Mouse (Mus musculus) spleen, adult 2 months (tissue): Measurements from ENCODE around the gene Fdxr. TPM values are rescaled to one million over a fixed set of nuclear protein-coding genes. Genes with fewer than 3 reads are reported as not detected.

Experiments
- DNase-seq, 2 experiments: peaks; one replicate each; pipeline versions ENCODE4 v3.0.0 to v3.0.0-alpha.2; 2012 to 2021; ENCODE audit warnings: low spot score in 2 of 2, low read depth in 1 of 2
- H3K27ac ChIP-seq: fragments of 200-500 bp; 2 replicates; pipeline ENCODE4 v1.5.1; 2012; ENCODE audit warnings: low read length, inconsistent platforms; ENCODE audit not compliant: insufficient read depth
- H3K27me3 ChIP-seq: fragments of 200-500 bp; 2 replicates; pipeline ENCODE4 v1.6.1; 2012; ENCODE audit warnings: mild to moderate bottlenecking, moderate library complexity, low read length, inconsistent platforms; ENCODE audit not compliant: control insufficient read depth, insufficient read depth
- H3K36me3 ChIP-seq: fragments of 200-500 bp; 2 replicates; pipeline ENCODE4 v1.6.1; 2012; ENCODE audit warnings: mild to moderate bottlenecking, low read length, inconsistent platforms; ENCODE audit not compliant: control insufficient read depth, insufficient read depth
- H3K4me1 ChIP-seq: fragments of 200-500 bp; 2 replicates; pipeline ENCODE4 v1.6.1; 2011; ENCODE audit warnings: inconsistent platforms; ENCODE audit not compliant: control insufficient read depth, insufficient read depth, insufficient read length
- H3K4me3 ChIP-seq: fragments of 200-500 bp; 2 replicates; pipeline ENCODE4 v1.5.1; 2011; ENCODE audit warnings: mild to moderate bottlenecking, inconsistent platforms; ENCODE audit not compliant: insufficient read depth, insufficient read length; ENCODE audit errors: extremely low read depth
- CTCF ChIP-seq: fragments of 200-500 bp; IDR thresholded peaks from 2 replicates; pipeline ENCODE4 v1.5.1; 2011; ENCODE audit warnings: mild to moderate bottlenecking, inconsistent platforms; ENCODE audit not compliant: insufficient read depth, insufficient read length, insufficient replicate concordance; ENCODE audit errors: extremely low read depth
- POLR2A ChIP-seq: fragments of 200-500 bp; IDR thresholded peaks from 2 replicates; pipeline ENCODE4 v1.6.1; 2011; ENCODE audit warnings: low read depth, low read length, inconsistent platforms
- WGBS: fragments of 180-500 bp; shearing (Covaris S2); methylation state at CpG from one replicate; pipeline ENCODE4 v1.1.7; 2018; 5-methylcytosine and 5-hydroxymethylcytosine counted together
- polyA plus RNA-seq: library from polyadenylated mRNA; depleted of rRNA; stranded (reverse); fragments of >200 nt; gene quantifications from 2 replicates; pipeline ENCODE4 v1.2.3, GENCODE M21; 2012

Fdxr gene
- polyA plus RNA-seq, 1 experiment, result 18.7 TPM

GRCm38 (mm10) chr11:115317204-115317603 is 40.4 kb upstream of the Fdxr start:
- no peaks in the 10 kb centered on the region for H3K4me1 ChIP-seq
- no peak overlapping the region for H3K27ac ChIP-seq
- WGBS, result 61% methylated on average over 7 of the region's 7 CpGs
- H3K27me3 ChIP-seq, result peaks cover 16% of the 10 kb centered on the region; the same call in 1 of the 2 replicates
- no peak for DNase-seq
- H3K4me3 ChIP-seq, result no peak overlapping the region
- TF ChIP-seq POLR2A, result no peak
- TF ChIP-seq CTCF, result no peak
- no peaks in the 10 kb centered on the region for H3K36me3 ChIP-seq

DNA sequence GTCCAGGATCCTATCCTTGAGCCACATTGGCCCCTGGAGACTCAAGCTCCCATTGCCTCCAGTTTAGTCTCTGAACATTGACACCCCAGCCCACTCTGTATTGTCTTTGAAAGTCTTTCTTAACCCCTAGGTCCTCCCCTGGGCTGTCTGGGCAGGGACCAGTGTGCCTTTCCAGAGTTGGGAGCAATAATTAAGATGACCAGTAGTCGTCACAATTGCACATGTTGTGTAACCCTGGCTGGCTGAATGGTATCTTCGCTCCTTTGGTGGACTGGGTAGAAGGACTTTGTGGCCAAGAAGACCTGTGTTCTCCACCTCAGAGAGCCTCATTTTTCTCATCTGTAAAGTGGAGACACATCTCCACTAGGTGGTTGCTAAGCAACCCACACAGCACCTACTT is 37.4 kb upstream of the Fdxr start:
- no peak overlapping the region for H3K4me3 ChIP-seq
- TF ChIP-seq CTCF (no peak), POLR2A (no peak)
- H3K27ac ChIP-seq, result no peak overlapping the region
- H3K27me3 ChIP-seq, result peaks cover 6% of the 10 kb centered on the region; the same call in 1 of the 2 replicates
- DNase-seq, result no peak
- WGBS, result 27% methylated on average over 2 of the region's 2 CpGs
- H3K36me3 ChIP-seq, result no peaks in the 10 kb centered on the region
- no peaks in the 10 kb centered on the region for H3K4me1 ChIP-seq

- Histone ChIP-seq H3K27ac (no peak overlapping the region), H3K4me3 (no peak overlapping the region), H3K36me3 (no peaks in the 10 kb centered on the region), H3K27me3 (no peaks in the 10 kb centered on the region), H3K4me1 (no peaks in the 10 kb centered on the region)
- TF ChIP-seq POLR2A, result no peak
- no peak for TF ChIP-seq CTCF
- DNase-seq, result no peak
- 47% methylated on average over 1 of the region's 1 CpGs for WGBS
These were observed 31.9 kb upstream of the Fdxr start for GRCm38 (mm10) chr11:115308781-115309180.

- H3K27ac ChIP-seq, result no peak within 1 kb of the TSS
- no peak for TF ChIP-seq POLR2A
- TF ChIP-seq CTCF, result no peak
- H3K4me1 ChIP-seq, result no peaks in the 10 kb centered on the region
- no peaks in the 10 kb centered on the region for H3K36me3 ChIP-seq
- DNase-seq, result no peak
- WGBS, result 64% methylated on average over 8 of the region's 8 CpGs
- H3K4me3 ChIP-seq, result no peak within 1 kb of the TSS
- no peaks in the 10 kb centered on the region for H3K27me3 ChIP-seq
These were observed 30.0 kb upstream of the Fdxr start, which contains the start of gene Otop2 for GRCm38 (mm10) chr11:115306863-115307262. Gene Otop2, plus strand, starts transcription at chr11:115307163.

- Histone ChIP-seq H3K27ac (no peak overlapping the region), H3K4me3 (no peak overlapping the region), H3K4me1 (no peaks in the 10 kb centered on the region), H3K36me3 (no peaks in the 10 kb centered on the region), H3K27me3 (no peaks in the 10 kb centered on the region)
- TF ChIP-seq POLR2A, result no peak
- TF ChIP-seq CTCF, result no peak
- 78% methylated on average over 8 of the region's 8 CpGs for WGBS
- DNase-seq, result no peak
These were observed 26.3 kb upstream of the Fdxr start for GRCm38 (mm10) chr11:115303167-115303566.

DNA sequence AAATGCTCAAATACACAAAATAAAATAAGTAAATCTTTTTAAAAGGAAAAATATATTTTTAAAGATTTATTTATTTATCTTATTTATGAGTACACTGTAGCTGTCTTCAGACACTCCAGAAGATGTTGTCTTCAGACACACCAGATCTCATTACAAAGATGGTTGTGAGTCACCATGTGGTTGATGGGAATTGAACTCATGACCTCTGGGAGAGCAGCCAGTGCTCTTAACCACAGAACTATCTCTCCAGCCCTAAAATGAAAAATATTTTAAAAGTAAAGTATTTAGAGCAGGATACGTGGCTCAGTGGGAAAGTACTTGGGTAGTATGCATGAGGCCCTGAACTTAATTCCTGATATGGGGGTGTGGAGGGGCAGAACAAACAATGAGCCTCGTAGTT is 24.5 kb upstream of the Fdxr start:
- Histone ChIP-seq H3K4me1 (no peaks in the 10 kb centered on the region), H3K27ac (no peak overlapping the region), H3K4me3 (no peak overlapping the region), H3K36me3 (no peaks in the 10 kb centered on the region), H3K27me3 (no peaks in the 10 kb centered on the region)
- TF ChIP-seq CTCF, result no peak
- TF ChIP-seq POLR2A, result no peak
- WGBS, result 85% methylated on average over 2 of the region's 2 CpGs
- DNase-seq, result no peak

DNA sequence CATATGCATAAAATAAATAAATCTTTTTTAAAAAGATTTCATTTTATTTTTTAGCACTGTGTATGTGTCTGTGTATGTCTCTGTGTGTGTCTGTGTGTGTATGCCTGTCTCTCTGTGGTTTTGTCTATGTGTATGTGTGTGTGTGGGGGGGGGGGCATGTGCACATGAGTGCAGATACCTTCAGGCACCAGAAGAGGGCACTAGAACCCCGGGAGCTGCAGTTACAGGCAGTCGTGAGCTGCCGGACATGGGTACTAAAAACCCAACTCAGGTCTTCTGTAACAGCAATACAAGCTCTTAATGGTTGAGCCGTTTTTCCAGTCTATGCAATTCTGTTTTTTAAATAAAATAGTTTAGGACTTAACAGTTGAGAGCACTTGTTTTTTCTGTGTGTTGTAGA is 23.9 kb upstream of the Fdxr start:
- Histone ChIP-seq H3K4me1 (no peaks in the 10 kb centered on the region), H3K27me3 (no peaks in the 10 kb centered on the region), H3K36me3 (no peaks in the 10 kb centered on the region), H3K27ac (no peak overlapping the region), H3K4me3 (no peak overlapping the region)
- no peak for DNase-seq
- no peak for TF ChIP-seq POLR2A
- TF ChIP-seq CTCF, result no peak
- 82% methylated on average over 4 of the region's 4 CpGs for WGBS
